Mouse (Mus musculus) thymus, adult 2 months (tissue): ENCODE results near the gene Dennd6a. TPM values are rescaled to one million over a fixed set of nuclear protein-coding genes. Genes with fewer than 3 reads are reported as not detected.

ENCODE experiments used
- DNase-seq: peaks from one replicate; pipeline ENCODE4 v3.0.0; 2021
- H3K27ac ChIP-seq: fragments of 200-500 bp; 2 replicates; pipeline ENCODE4 v1.5.1; 2012; ENCODE audit warnings: low read length, control low read depth; ENCODE audit not compliant: control insufficient read depth, insufficient read depth
- H3K27me3 ChIP-seq: fragments of 200-500 bp; 2 replicates; pipeline ENCODE4 v1.6.1; 2012; ENCODE audit warnings: mild to moderate bottlenecking, low read length, moderate library complexity, mixed read lengths; ENCODE audit not compliant: control insufficient read depth, insufficient read depth
- H3K36me3 ChIP-seq: fragments of 200-500 bp; 2 replicates; pipeline ENCODE4 v1.6.1; 2012; ENCODE audit warnings: mild to moderate bottlenecking, low read length, moderate library complexity; ENCODE audit not compliant: control insufficient read depth, insufficient read depth
- H3K4me1 ChIP-seq: fragments of 200-500 bp; replicated peaks from 2 replicates; pipeline ENCODE4 v1.6.1; 2012; ENCODE audit warnings: low read length; ENCODE audit not compliant: control insufficient read depth, insufficient read depth
- H3K4me3 ChIP-seq: fragments of 200-500 bp; 2 replicates; pipeline ENCODE4 v1.5.1; 2012; ENCODE audit warnings: mild to moderate bottlenecking, low read length, control low read depth, moderate library complexity; ENCODE audit not compliant: control insufficient read depth, insufficient read depth
- CTCF ChIP-seq: fragments of 200-500 bp; IDR thresholded peaks from 2 replicates; pipeline ENCODE4 v1.5.1; 2012; ENCODE audit warnings: mild to moderate bottlenecking, control low read depth, low read length, moderate library complexity, borderline replicate concordance; ENCODE audit not compliant: control insufficient read depth, poor library complexity, insufficient read depth; ENCODE audit errors: extremely low read depth
- POLR2A ChIP-seq: fragments of 200-500 bp; IDR thresholded peaks from 2 replicates; pipeline ENCODE4 v1.6.1; 2012; ENCODE audit warnings: mild to moderate bottlenecking, low read length, control low read depth, moderate library complexity; ENCODE audit not compliant: control insufficient read depth, poor library complexity, insufficient read depth; ENCODE audit errors: extremely low read depth
- WGBS: fragments of 180-500 bp; shearing (Covaris S2); methylation state at CpG from one replicate; pipeline ENCODE4 v1.1.7; 2018; 5-methylcytosine and 5-hydroxymethylcytosine counted together
- polyA plus RNA-seq: library from polyadenylated mRNA; depleted of rRNA; stranded (reverse); fragments of >200 nt; gene quantifications from 2 replicates; pipeline ENCODE4 v1.2.3, GENCODE M21; 2012

Gene Dennd6a
- polyA plus RNA-seq, 1 experiment: 17.1 TPM

DNA sequence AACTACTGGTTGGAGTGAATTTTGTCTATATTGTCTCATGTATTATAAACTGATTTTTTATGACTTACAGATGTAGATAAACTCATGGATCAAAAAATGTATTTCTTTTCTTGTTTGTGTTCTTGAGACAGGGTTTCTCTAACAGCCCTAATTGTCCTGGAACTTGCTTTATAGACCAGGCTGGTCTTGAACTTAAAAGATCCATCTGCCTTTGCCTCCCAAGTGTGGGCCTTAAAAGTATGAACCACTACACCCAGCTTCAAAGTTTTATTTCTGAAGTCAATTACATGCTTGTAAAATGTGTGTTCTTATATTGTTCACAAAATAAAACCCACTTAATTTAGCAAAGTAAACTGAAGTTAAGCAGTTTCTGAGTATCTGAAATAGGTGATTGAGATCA, 84.5 kb downstream of the Dennd6a start:
- TF ChIP-seq CTCF (no peak), POLR2A (no peak)
- H3K36me3 ChIP-seq: peaks cover 40% of the 10 kb centered on the region

GRCm38 (mm10) chr14:26660233-26660632, 86.6 kb downstream of the Dennd6a start:
- Histone ChIP-seq H3K27ac (no peak overlapping the region), H3K36me3 (peaks cover 53% of the 10 kb centered on the region), H3K4me3 (no peak overlapping the region), H3K4me1 (no peaks in the 10 kb centered on the region), H3K27me3 (no peaks in the 10 kb centered on the region)
- WGBS: 94% methylated on average over 1 of the region's 1 CpGs
- TF ChIP-seq POLR2A (no peak), CTCF (no peak)
- no peak for DNase-seq

More for the DNA sequence above, 84.5 kb downstream of the Dennd6a start:
- Histone ChIP-seq H3K27ac (no peak overlapping the region), H3K4me3 (no peak overlapping the region), H3K4me1 (no peaks in the 10 kb centered on the region), H3K27me3 (no peaks in the 10 kb centered on the region)
- no peak for DNase-seq

GRCm38 (mm10) chr14:26662016-26662415, 88.4 kb downstream of the Dennd6a start:
- no peak for DNase-seq
- Histone ChIP-seq H3K27me3 (no peaks in the 10 kb centered on the region), H3K36me3 (peaks cover 52% of the 10 kb centered on the region), H3K4me1 (no peaks in the 10 kb centered on the region), H3K27ac (no peak overlapping the region), H3K4me3 (no peak overlapping the region)
- WGBS: 97% methylated on average over 3 of the region's 3 CpGs
- TF ChIP-seq POLR2A (no peak), CTCF (no peak)

- no peak overlapping the region for H3K27ac ChIP-seq
- WGBS: 93% methylated on average over 2 of the region's 2 CpGs
- H3K4me1 ChIP-seq: no peaks in the 10 kb centered on the region
- no peak for DNase-seq
- H3K4me3 ChIP-seq: no peak overlapping the region
- no peak for TF ChIP-seq CTCF
- no peak for TF ChIP-seq POLR2A
- peaks cover 47% of the 10 kb centered on the region for H3K36me3 ChIP-seq
- H3K27me3 ChIP-seq: no peaks in the 10 kb centered on the region
Observed at GRCm38 (mm10) chr14:26662488-26662887, 88.8 kb downstream of the Dennd6a start.

DNA sequence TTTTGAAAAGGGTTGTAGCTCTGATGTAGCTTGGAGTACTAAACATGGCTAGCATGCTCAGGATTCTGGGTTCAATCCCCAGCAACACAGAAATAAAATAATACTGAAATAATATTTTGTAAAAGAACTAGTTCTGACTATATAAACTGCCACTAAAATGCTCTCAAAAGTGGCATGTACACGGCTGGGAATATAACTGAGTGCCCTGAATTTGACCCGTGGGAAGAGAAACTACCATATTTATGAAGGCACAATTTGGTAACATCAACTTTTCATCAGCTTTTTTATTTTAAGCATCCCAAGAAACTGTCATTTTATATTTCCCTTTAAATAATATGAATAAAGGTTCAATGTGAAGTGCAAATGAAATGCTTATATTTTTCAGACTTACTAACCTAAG, 90.2 kb downstream of the Dennd6a start:
- H3K27me3 ChIP-seq: no peaks in the 10 kb centered on the region
- H3K4me1 ChIP-seq: peaks cover 5% of the 10 kb centered on the region
- H3K36me3 ChIP-seq: peaks cover 42% of the 10 kb centered on the region
- no peak for TF ChIP-seq CTCF
- no peak for TF ChIP-seq POLR2A
- DNase-seq: no peak
- H3K4me3 ChIP-seq: no peak overlapping the region
- WGBS: 97% methylated on average over 2 of the region's 2 CpGs
- no peak overlapping the region for H3K27ac ChIP-seq

- 26% methylated on average over 6 of the region's 6 CpGs for WGBS
- H3K4me1 ChIP-seq: peaks cover 7% of the 10 kb centered on the region
- H3K27ac ChIP-seq: no peak overlapping the region
- H3K36me3 ChIP-seq: peaks cover 29% of the 10 kb centered on the region
- H3K4me3 ChIP-seq: peak overlapping the region; percentile 68
- no peak for DNase-seq
- no peaks in the 10 kb centered on the region for H3K27me3 ChIP-seq
- TF ChIP-seq POLR2A (no peak), CTCF (no peak)
Observed at GRCm38 (mm10) chr14:26667991-26668370, 94.3 kb downstream of the Dennd6a start.

DNA sequence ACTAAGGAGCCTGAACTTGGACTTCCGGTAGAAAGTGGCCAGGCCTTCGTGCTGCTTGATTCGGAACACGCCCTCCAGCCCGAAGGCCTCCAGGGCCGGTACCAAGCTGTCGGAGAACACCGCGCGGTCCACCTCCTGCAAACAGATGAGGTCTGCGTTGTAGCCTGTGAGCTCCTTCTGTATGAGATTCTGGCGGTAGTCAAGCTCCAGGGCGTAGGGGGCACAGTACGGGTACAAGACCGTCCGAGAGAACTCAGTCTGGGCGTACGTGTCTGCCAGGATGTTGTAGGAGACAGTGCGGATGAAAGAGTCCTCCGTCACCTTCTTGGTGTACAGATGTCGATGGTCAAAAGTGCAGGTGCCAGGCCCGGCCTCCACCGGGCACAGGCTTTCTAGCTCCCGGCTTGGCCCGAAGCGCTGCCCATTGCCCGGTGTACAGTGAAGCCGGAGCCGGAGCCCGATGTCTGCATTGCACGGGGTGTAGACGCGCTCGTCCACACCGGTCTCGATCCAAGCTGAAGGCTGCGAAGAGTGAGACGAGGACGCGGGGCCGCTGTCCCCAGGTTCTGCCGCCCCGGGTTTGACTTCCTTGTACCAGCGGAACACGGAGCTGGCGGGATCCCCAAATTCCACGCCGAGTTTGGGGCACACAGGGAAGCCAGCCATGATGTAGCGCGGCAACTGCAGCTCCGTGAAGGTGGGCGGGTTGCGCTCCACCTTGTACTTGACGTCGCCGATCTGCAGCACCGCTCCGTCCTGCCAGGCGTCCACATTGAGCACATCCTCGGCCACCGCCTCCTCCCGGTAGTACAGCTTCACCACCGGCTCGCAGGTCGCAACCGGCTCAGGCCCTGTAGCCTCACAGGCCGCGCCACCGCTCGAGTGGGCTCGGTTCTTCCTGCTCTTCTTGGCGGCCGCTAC, 95.0 kb downstream of the Dennd6a start:
- TF ChIP-seq CTCF (no peak), POLR2A (no peak)
- Histone ChIP-seq H3K4me1 (peaks cover 7% of the 10 kb centered on the region), H3K36me3 (peaks cover 25% of the 10 kb centered on the region), H3K27me3 (no peaks in the 10 kb centered on the region), H3K4me3 (peak overlapping the region; percentile 68), H3K27ac (no peak overlapping the region)
- WGBS: under 1% methylated on average over 73 of the region's 73 CpGs
- peak; percentile 54 for DNase-seq
